Mouse (Mus musculus): Measurements from ENCODE around the gene Fez2.

The Fez2 gene

DNA sequence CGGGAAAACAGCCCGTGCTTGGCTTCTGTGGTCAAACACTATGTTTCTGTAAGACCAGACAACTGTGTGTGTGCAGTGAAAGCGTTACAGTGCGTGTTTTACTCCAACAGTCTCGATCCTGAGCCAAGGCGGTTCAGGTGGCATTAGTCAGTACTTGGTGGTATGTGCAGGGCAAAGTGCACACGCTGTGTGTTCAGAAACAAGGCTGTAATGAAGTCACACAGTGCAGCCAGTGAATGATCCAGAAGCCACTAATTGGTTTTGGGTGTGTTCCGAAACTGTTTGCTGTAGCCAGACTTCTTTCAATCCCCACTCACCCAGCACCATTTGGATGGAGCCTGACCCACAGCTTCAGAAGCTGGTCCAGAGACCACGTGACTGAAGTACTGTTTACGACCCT is 9.6 kb downstream of the Fez2 start:
- no peak for DNase-seq (ENCODE audit: low read depth, low spot score)

GRCm38 (mm10) chr17:78407581-78407980 is 10.4 kb downstream of the Fez2 start:
- peak; percentile 51 for DNase-seq (ENCODE audit: low read depth, low spot score)

- DNase-seq (ENCODE audit: low read depth, low spot score), result no peak
Observed at GRCm38 (mm10) chr17:78406854-78407253, 11.1 kb downstream of the Fez2 start.

DNA sequence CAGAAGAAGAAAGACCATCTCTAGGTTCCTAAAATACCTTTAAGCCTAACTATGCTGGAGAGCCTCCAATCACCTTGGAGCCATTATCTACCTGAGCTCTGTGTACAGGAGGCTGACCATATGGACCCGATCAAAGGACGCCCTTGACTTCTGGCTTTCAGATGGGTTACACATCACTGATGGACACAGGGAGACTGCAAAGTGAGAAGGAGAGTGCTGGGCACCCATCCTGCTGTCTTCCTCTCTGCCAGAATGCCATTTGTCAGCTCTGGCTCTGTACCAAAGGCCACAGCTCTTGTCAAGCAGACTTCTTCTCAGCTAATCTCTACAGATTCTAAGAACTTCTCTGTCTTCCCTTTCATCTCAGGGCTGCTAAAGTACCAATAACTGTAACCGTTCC is 12.6 kb downstream of the Fez2 start:
- no peak for DNase-seq (ENCODE audit: low read depth, low spot score)

DNA sequence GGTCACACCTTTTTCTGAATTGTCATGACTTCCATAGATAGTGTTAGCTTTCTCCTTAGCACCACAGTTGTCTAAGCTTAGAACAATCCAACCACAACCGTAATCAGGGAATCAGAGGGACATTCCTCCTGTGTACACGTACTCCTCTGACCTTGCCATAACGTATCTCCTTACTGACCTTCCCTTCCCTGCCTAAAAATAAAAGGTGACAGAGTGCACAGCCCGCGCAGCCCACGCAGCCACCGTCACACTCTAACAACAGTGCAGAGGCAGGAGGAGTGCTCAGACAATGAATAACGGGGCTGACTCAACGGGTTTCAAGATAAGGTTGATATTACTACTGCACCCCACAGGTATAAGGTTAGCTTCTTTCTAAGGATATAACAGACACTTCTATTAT is 14.1 kb downstream of the Fez2 start:
- no peak for DNase-seq (ENCODE audit: low read depth, low spot score)

DNA sequence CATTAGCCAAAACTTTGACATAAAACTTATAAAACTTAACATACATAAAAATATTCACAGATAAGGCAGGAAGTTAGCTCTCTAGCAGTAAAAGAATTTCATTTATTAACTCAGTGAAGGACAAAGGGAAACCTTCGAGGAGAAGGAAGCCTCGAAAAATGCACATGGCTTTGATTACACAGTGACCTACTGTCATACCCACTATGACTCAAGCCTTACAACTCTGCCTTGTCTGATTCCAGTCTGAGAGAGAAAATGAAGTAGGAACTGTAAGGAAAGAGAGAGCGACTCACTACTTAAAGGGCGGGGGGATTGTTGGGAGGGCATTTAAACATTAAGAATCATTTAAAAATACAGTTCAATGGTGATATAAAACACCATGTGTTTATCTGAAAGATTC is 14.7 kb downstream of the Fez2 start:
- DNase-seq (ENCODE audit: low read depth, low spot score), result no peak

- DNase-seq (ENCODE audit: low read depth, low spot score), result no peak
Observed at GRCm38 (mm10) chr17:78402174-78402573, 15.8 kb downstream of the Fez2 start.

- DNase-seq (ENCODE audit: low read depth, low spot score), result no peak
Observed at GRCm38 (mm10) chr17:78401713-78402112, 16.2 kb downstream of the Fez2 start.

GRCm38 (mm10) chr17:78401311-78401710 is 16.6 kb downstream of the Fez2 start:
- DNase-seq (ENCODE audit: low read depth, low spot score), result no peak

DNA sequence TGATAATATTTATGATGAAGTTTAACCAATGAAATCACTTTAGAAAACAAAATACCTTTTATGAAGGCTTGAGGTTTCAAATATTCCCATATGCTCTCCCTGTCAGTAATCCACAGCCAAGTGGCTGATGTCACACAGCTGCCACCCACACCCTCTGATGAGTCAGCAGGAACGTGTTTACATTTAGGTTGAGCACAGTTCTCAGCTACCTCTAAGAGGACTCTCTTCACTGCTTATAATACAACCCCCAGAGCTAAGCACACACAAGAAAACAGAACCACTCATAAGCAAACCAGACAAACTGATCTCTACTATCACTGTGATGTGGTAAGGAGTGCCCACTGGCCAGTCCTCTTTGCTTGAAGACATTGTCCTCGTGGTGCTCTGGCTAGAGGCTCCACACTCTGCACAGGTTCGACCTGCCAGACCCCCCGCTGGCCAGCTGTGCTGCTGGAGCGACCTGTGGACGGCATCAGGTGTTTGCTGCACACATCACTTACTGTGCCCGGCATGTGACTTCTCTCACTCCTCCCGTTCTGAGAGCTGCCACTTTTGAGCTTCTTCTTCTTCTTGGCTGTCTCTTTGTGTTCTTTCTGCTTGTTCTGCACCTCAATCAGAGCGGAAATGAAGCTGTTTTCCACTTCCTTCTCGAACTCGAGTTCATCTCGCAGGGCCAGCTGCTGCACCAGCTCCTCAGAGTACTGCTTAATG is 17.7 kb downstream of the Fez2 start:
- DNase-seq (ENCODE audit: low read depth, low spot score), result no peak

GRCm38 (mm10) chr17:78392401-78393087 is 25.4 kb downstream of the Fez2 start:
- no peak for DNase-seq (ENCODE audit: low read depth, low spot score)

DNA sequence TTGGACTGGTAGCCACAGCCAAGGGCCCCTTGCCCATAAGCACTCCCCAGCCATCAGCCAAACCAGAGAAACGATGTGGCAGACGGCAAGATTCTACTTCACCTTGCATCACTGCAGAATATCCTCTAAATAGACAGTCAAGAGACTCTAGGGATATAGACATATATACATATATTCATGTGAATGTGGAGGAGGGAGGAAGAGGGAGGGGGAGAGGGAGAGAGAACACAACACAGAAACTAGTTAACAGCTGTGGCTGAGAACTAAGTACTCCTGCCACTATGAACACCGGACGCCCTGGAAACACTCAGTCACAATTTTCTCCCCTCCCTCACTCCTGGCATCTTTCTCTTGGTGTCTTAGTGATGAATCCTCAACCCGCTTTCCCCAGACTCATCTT is 28.4 kb downstream of the Fez2 start:
- DNase-seq (ENCODE audit: low read depth, low spot score), result no peak

DNA sequence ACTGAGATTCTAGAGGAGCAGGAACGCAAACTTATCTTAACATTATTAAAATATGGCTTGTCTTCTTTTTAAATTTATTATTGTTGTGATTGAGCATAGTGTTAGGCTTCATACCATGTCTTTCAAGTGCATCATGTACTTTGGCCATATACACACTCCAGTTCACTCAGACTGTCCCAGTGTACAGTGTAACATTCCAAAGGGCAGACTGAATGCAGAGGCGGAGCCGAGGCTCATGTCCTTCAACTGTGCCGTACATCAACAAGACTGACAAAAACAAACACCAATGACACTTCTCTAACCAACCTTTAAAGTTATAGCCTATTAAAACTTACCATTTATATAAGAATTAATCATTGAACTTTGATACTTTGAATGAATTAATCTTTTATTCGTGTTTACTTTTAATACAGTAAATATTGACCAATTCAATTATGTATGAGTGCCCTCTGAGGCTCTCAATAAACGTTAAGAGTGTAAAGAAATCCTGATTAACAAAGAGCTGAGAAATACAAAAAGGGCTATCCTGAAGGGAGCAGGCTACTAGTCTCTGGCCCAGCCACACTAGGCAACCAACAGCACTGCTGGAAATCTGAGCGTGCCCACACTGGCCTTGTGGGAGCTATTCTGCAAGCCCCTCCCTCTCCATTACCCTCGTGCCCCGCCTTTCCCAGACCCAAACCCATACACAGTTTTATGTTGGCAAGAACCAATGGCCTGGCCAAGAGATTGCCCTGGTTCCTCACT is 29.7 kb downstream of the Fez2 start:
- no peak for DNase-seq (ENCODE audit: low read depth, low spot score)

GRCm38 (mm10) chr17:78387665-78388064 is 30.3 kb downstream of the Fez2 start:
- no peak for DNase-seq (ENCODE audit: low read depth, low spot score)

GRCm38 (mm10) chr17:78382321-78382720 is 35.6 kb downstream of the Fez2 start:
- no peak for DNase-seq (ENCODE audit: low read depth, low spot score)

- no peak for DNase-seq (ENCODE audit: low read depth, low spot score)
Observed at GRCm38 (mm10) chr17:78379730-78380245, 38.2 kb downstream of the Fez2 start.

- DNase-seq (ENCODE audit: low read depth, low spot score), result no peak
Observed at GRCm38 (mm10) chr17:78379079-78379729, 38.7 kb downstream of the Fez2 start.

DNA sequence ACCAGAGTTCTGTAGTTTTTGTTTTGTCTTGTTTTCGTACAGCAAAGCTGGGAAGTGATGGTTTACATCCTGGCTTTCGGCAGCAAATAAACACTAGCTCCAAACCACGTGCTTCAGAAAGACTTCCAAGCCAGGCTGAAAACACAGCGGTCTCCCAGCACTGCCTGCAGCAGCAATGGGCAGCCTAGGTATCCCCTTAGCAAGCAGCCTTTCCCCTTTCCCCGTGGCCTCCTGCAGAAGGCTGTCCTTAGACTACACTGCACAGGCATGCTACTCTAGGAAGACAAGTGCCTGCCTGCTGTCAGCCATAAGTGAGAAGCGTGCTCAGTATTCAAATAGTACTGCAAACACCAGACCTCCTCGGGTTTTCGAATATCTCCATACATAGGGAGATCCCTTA is 41.4 kb downstream of the Fez2 start:
- DNase-seq (ENCODE audit: low read depth, low spot score), result no peak

DNA sequence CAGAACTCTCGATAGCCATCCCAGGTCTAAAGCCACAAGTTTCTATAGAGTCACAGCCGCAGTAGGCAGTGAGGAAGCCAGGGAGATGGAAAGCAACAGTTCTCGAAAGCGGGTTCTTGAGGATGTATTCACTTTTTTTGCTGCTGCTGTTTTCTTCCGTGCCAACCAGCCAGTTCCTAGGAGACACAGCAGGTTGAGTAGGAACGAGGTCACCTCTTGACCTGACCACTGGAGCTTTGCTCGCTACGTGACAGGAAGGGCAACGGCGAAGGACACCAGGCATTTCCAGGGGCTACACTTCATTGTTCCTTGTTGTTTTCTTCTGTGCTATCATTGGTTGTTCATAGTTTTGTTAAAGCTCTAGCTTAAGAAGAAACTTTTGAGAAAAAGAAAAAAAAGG is 43.2 kb downstream of the Fez2 start:
- DNase-seq (ENCODE audit: low read depth, low spot score), result no peak

GRCm38 (mm10) chr17:78373849-78374248 is 44.1 kb downstream of the Fez2 start:
- no peak for DNase-seq (ENCODE audit: low read depth, low spot score)

DNA sequence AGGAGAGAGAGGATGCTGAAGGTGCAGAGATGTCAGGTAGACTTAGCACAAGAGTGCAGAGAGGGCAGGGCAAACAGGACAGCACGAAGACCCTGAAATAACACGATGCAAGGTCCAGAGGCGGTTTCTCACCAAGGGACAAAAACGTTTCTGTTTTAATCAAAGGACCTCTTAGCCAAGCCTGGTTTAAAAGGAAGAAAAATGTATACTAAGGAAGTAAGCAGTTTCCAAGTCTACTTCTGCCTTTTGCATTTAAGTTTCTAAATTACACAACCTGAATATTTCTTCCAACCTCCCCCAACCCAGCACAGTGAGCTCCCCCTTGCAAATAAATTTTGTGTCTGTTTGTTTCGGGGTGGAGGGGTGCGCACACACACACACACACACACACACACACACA is 44.8 kb downstream of the Fez2 start:
- DNase-seq (ENCODE audit: low read depth, low spot score), result no peak

- no peak for DNase-seq (ENCODE audit: low read depth, low spot score)
Observed at GRCm38 (mm10) chr17:78370445-78370844, 47.5 kb downstream of the Fez2 start.

All from ZHBTc4 (cell line).